Comparison of ENCODE assay signal across 9 mouse cellular contexts in genomic region chr6:83505554-83505953, GRCm38 (mm10). TPM values are rescaled to one million over a fixed set of nuclear protein-coding genes. Genes with fewer than 3 reads are reported as not detected.
DNase-seq lines count a peak whose midpoint lies in the region; ATAC-seq and TF ChIP-seq lines count a peak whose summit lies in the region.
"Had no signal": no experiment of that assay in that cellular context is flagged by ENCODE, and none has a peak within 500 bp of the region (broad histone marks: within the 10 kb centered on the region; RNA-seq: fewer than 3 reads in every experiment).

No protein-coding gene starts in this region.

- H3K36me3 ChIP-seq in kidney, embryonic 16.5 days (ENCODE audit: insufficient read depth, low read length): peaks cover under 1% of the 10 kb centered on the region; the same call in 1 of the 2 replicates
- H3K36me3 ChIP-seq in embryonic facial prominence, embryonic 11.5 days (replicated peaks; ENCODE audit: control insufficient read depth, insufficient read depth, low read depth, low read length): no peaks in the 10 kb centered on the region
- no peaks in the 10 kb centered on the region for H3K36me3 ChIP-seq in intestine, embryonic 14.5 days (ENCODE audit: control insufficient read depth, insufficient read depth, low read length)
- H3K36me3 ChIP-seq in midbrain, postnatal 0 days (ENCODE audit: insufficient read depth, low read length): no peaks in the 10 kb centered on the region

- peak overlapping the region; percentile 84 for H3K4me3 ChIP-seq in kidney, embryonic 16.5 days (ENCODE audit: low read length)
- peak overlapping the region; percentile 74; the same call in 1 of the 2 replicates for H3K4me3 ChIP-seq in embryonic facial prominence, embryonic 11.5 days (ENCODE audit: low read depth, low read length)
- peak overlapping the region; percentile 85 for H3K4me3 ChIP-seq in intestine, embryonic 14.5 days (ENCODE audit: low read depth, low read length)
- H3K4me3 ChIP-seq in midbrain, postnatal 0 days (ENCODE audit: low read depth, low read length): peak overlapping the region; percentile 66

- H3K9me3 ChIP-seq in kidney, embryonic 16.5 days (ENCODE audit: low read length): no peaks in the 10 kb centered on the region
- H3K9me3 ChIP-seq in embryonic facial prominence, embryonic 11.5 days (replicated peaks; ENCODE audit: control insufficient read depth, low read length): no peaks in the 10 kb centered on the region
- H3K9me3 ChIP-seq in intestine, embryonic 14.5 days (ENCODE audit: control insufficient read depth, low read length): no peaks in the 10 kb centered on the region
- H3K9me3 ChIP-seq in midbrain, postnatal 0 days (ENCODE audit: low read length): no peaks in the 10 kb centered on the region

- intact Hi-C loops in gastrocnemius, postnatal 14 days (cut with DNase I; ENCODE audit: low total_unique reads): no loop called here

- H3K9ac ChIP-seq in kidney, embryonic 16.5 days (replicated peaks; ENCODE audit: low read length): peak overlapping the region; percentile 88
- H3K9ac ChIP-seq in embryonic facial prominence, embryonic 11.5 days (replicated peaks; ENCODE audit: low read length): no peak overlapping the region
- H3K9ac ChIP-seq in intestine, embryonic 14.5 days (ENCODE audit: low read length): peak overlapping the region; percentile 83
- no peak overlapping the region; the same call in 1 of the 2 replicates for H3K9ac ChIP-seq in midbrain, postnatal 0 days (replicated peaks; ENCODE audit: low read length, poor library complexity, severe bottlenecking)

- H3K4me1 ChIP-seq in kidney, embryonic 16.5 days (ENCODE audit: insufficient read depth, low read length): peaks cover 17% of the 10 kb centered on the region
- no peaks in the 10 kb centered on the region for H3K4me1 ChIP-seq in embryonic facial prominence, embryonic 11.5 days (ENCODE audit: control insufficient read depth, insufficient read depth, low read length)
- peaks cover 9% of the 10 kb centered on the region for H3K4me1 ChIP-seq in intestine, embryonic 14.5 days (replicated peaks; ENCODE audit: control insufficient read depth, insufficient read depth, low read length)
- no peaks in the 10 kb centered on the region for H3K4me1 ChIP-seq in midbrain, postnatal 0 days (ENCODE audit: insufficient read depth, low read length)

- WGBS in kidney, embryonic 16.5 days: 90% methylated on average over 4 of the region's 4 CpGs
- WGBS in embryonic facial prominence, embryonic 11.5 days: 94% methylated on average over 4 of the region's 4 CpGs
- WGBS in intestine, embryonic 14.5 days: 94% methylated on average over 4 of the region's 4 CpGs
- 95% methylated on average over 4 of the region's 4 CpGs for WGBS in midbrain, postnatal 0 days

- DNase-seq in kidney, adult 8-10 months: no peak
- no peak for DNase-seq in embryonic facial prominence, embryonic 11.5 days (ENCODE audit: low spot score)
- DNase-seq in intestine, embryonic 14.5 days (ENCODE audit: low spot score): no peak
- no peak for DNase-seq in midbrain, postnatal 0 days (ENCODE audit: low spot score)
- DNase-seq in cerebellum, postnatal 25 days: no peak
- no peak for DNase-seq in gastrocnemius, postnatal 14 days
- DNase-seq: lung, adult 2 months had no signal

- no peak for ATAC-seq in kidney, embryonic 16.5 days (ENCODE audit: low FRiP score, low TSS enrichment)
- ATAC-seq in embryonic facial prominence, embryonic 11.5 days (replicated peaks; ENCODE audit: insufficient number of reproducible peaks, low FRiP score, low TSS enrichment, low read depth): no peak
- ATAC-seq in intestine, embryonic 14.5 days (replicated peaks; ENCODE audit: low FRiP score, low TSS enrichment, low read depth): no peak
- ATAC-seq in midbrain, postnatal 0 days (ENCODE audit: low FRiP score): no peak
- no peak for ATAC-seq in monocyte, adult 5-6 weeks (replicated peaks; ENCODE audit: insufficient number of reproducible peaks, low FRiP score, low TSS enrichment, poor library complexity, severe bottlenecking)

- peak overlapping the region; percentile 78 for H3K4me2 ChIP-seq in kidney, embryonic 16.5 days (replicated peaks; ENCODE audit: low read depth, low read length)
- H3K4me2 ChIP-seq in embryonic facial prominence, embryonic 11.5 days (ENCODE audit: low read depth, low read length): peak overlapping the region; percentile 65; the same call in 1 of the 2 replicates
- peak overlapping the region; percentile 52 for H3K4me2 ChIP-seq in intestine, embryonic 14.5 days (ENCODE audit: low read length)
- peak overlapping the region; percentile 65 for H3K4me2 ChIP-seq in midbrain, postnatal 0 days (ENCODE audit: low read depth, low read length, poor library complexity, severe bottlenecking)

- no peaks in the 10 kb centered on the region for H3K27me3 ChIP-seq in kidney, embryonic 16.5 days (ENCODE audit: insufficient read depth, low read length)
- H3K27me3 ChIP-seq in embryonic facial prominence, embryonic 11.5 days (ENCODE audit: control insufficient read depth, insufficient read depth, low read length): no peaks in the 10 kb centered on the region
- no peaks in the 10 kb centered on the region for H3K27me3 ChIP-seq in intestine, embryonic 14.5 days (replicated peaks; ENCODE audit: control insufficient read depth, insufficient read depth, low read length)
- H3K27me3 ChIP-seq in midbrain, postnatal 0 days (ENCODE audit: insufficient read depth, low read length): no peaks in the 10 kb centered on the region

- H3K27ac ChIP-seq in kidney, embryonic 16.5 days (ENCODE audit: low read length): no peak overlapping the region
- no peak overlapping the region for H3K27ac ChIP-seq in embryonic facial prominence, embryonic 11.5 days (replicated peaks; ENCODE audit: low read depth, low read length)
- H3K27ac ChIP-seq in intestine, embryonic 14.5 days (ENCODE audit: low read depth): no peak overlapping the region
- 0 out of 2 replicates have a peak overlapping the region, but pooled peaks have one; percentile 97 for H3K27ac ChIP-seq in midbrain, postnatal 0 days (ENCODE audit: low read depth, low read length)

- TF ChIP-seq CTCF in midbrain, postnatal 0 days (IDR thresholded peaks at IDR 0.05): no peak

RNA-seq across cellular contexts. Expression of gene Dguok, which starts 1.2 kb away (rescaled TPM):
- 85.8 and 95.8 TPM in 2 replicates for polyA plus RNA-seq in kidney, embryonic 16.5 days (2015; fragmentation: Nextera tagmentation; extraction: Ambion mirVana)
- 56.1 and 66.2 TPM in 2 replicates for polyA plus RNA-seq in embryonic facial prominence, embryonic 11.5 days (2014; fragmentation: Nextera tagmentation; extraction: Ambion mirVana)
- polyA plus RNA-seq in intestine, embryonic 14.5 days (2014; fragmentation: Nextera tagmentation; extraction: Ambion mirVana): 70.0 and 89.6 TPM in 2 replicates
- total RNA-seq in midbrain, postnatal 0 days (2014; rRNA removed): 31.4 and 55.2 TPM in 2 replicates
- 48.5 and 52.3 TPM in 2 replicates for polyA plus RNA-seq in midbrain, postnatal 0 days (2015; fragmentation: Nextera tagmentation; extraction: Ambion mirVana)
- 32.4 to 79.2 TPM (median 44.1 TPM) in 3 replicates for total RNA-seq in monocyte, adult 5-6 weeks (2017)
- total RNA-seq in gastrocnemius, postnatal 14 days (2021): 10 to 100 TPM; 14.8 to 19.3 TPM

RNA-seq across cellular contexts. Expression of gene Actg2, which starts 30.5 kb away (rescaled TPM):
- polyA plus RNA-seq in kidney, embryonic 16.5 days (2015; fragmentation: Nextera tagmentation; extraction: Ambion mirVana): 21.2 and 182 TPM in 2 replicates
- 2.4 and 3.9 TPM in 2 replicates for polyA plus RNA-seq in embryonic facial prominence, embryonic 11.5 days (2014; fragmentation: Nextera tagmentation; extraction: Ambion mirVana)
- 1,357 and 1,367 TPM in 2 replicates for polyA plus RNA-seq in intestine, embryonic 14.5 days (2014; fragmentation: Nextera tagmentation; extraction: Ambion mirVana)
- 1.6 and 2.0 TPM in 2 replicates for total RNA-seq in midbrain, postnatal 0 days (2014; rRNA removed)
- polyA plus RNA-seq in midbrain, postnatal 0 days (2015; fragmentation: Nextera tagmentation; extraction: Ambion mirVana): 1.6 and 1.8 TPM in 2 replicates
- 0.97 TPM in 1 of 3 replicates, not detected in the others for total RNA-seq in monocyte, adult 5-6 weeks (2017)
- total RNA-seq in gastrocnemius, postnatal 14 days (2021): 1 to 10 TPM; 1.9 to 5.0 TPM

RNA-seq across cellular contexts. Expression of gene Tet3, which starts 46.7 kb away (rescaled TPM):
- polyA plus RNA-seq in kidney, embryonic 16.5 days (2015; fragmentation: Nextera tagmentation; extraction: Ambion mirVana): 48.9 and 65.3 TPM in 2 replicates
- polyA plus RNA-seq in embryonic facial prominence, embryonic 11.5 days (2014; fragmentation: Nextera tagmentation; extraction: Ambion mirVana): 24.3 and 27.9 TPM in 2 replicates
- polyA plus RNA-seq in intestine, embryonic 14.5 days (2014; fragmentation: Nextera tagmentation; extraction: Ambion mirVana): 35.1 and 40.1 TPM in 2 replicates
- total RNA-seq in midbrain, postnatal 0 days (2014; rRNA removed): 32.0 and 38.3 TPM in 2 replicates
- polyA plus RNA-seq in midbrain, postnatal 0 days (2015; fragmentation: Nextera tagmentation; extraction: Ambion mirVana): 45.3 and 48.5 TPM in 2 replicates
- 11.6 to 26.4 TPM (median 11.9 TPM) in 3 replicates for total RNA-seq in monocyte, adult 5-6 weeks (2017)
- total RNA-seq in gastrocnemius, postnatal 14 days (2021): 10 to 100 TPM; 30.4 to 36.7 TPM

Comparison
In these comparisons a context has a peak if more than half of its experiments do, and no peak if none do; other contexts are left out.
1. H3K9ac ChIP-seq: peak in kidney, embryonic 16.5 days (single experiment) and intestine, embryonic 14.5 days (single experiment); none in embryonic facial prominence, embryonic 11.5 days (single experiment) and midbrain, postnatal 0 days (single experiment).
2. Peak in every context shown above with its lines, with median percentiles within 50 percentile points of each other: H3K4me2 ChIP-seq and H3K4me3 ChIP-seq.